Mouse (Mus musculus) thymus, adult 2 months (tissue): ENCODE results near the gene Eri3. TPM values are rescaled to one million over a fixed set of nuclear protein-coding genes. Genes with fewer than 3 reads are reported as not detected.

Source experiments
- DNase-seq: peaks from one replicate; pipeline ENCODE4 v3.0.0; 2021
- H3K27ac ChIP-seq: fragments of 200-500 bp; 2 replicates; pipeline ENCODE4 v1.5.1; 2012; ENCODE audit warnings: low read length, control low read depth; ENCODE audit not compliant: control insufficient read depth, insufficient read depth
- H3K27me3 ChIP-seq: fragments of 200-500 bp; 2 replicates; pipeline ENCODE4 v1.6.1; 2012; ENCODE audit warnings: mild to moderate bottlenecking, low read length, moderate library complexity, mixed read lengths; ENCODE audit not compliant: control insufficient read depth, insufficient read depth
- H3K36me3 ChIP-seq: fragments of 200-500 bp; 2 replicates; pipeline ENCODE4 v1.6.1; 2012; ENCODE audit warnings: mild to moderate bottlenecking, low read length, moderate library complexity; ENCODE audit not compliant: control insufficient read depth, insufficient read depth
- H3K4me1 ChIP-seq: fragments of 200-500 bp; replicated peaks from 2 replicates; pipeline ENCODE4 v1.6.1; 2012; ENCODE audit warnings: low read length; ENCODE audit not compliant: control insufficient read depth, insufficient read depth
- H3K4me3 ChIP-seq: fragments of 200-500 bp; 2 replicates; pipeline ENCODE4 v1.5.1; 2012; ENCODE audit warnings: mild to moderate bottlenecking, low read length, control low read depth, moderate library complexity; ENCODE audit not compliant: control insufficient read depth, insufficient read depth
- CTCF ChIP-seq: fragments of 200-500 bp; IDR thresholded peaks from 2 replicates; pipeline ENCODE4 v1.5.1; 2012; ENCODE audit warnings: mild to moderate bottlenecking, control low read depth, low read length, moderate library complexity, borderline replicate concordance; ENCODE audit not compliant: control insufficient read depth, poor library complexity, insufficient read depth; ENCODE audit errors: extremely low read depth
- POLR2A ChIP-seq: fragments of 200-500 bp; IDR thresholded peaks from 2 replicates; pipeline ENCODE4 v1.6.1; 2012; ENCODE audit warnings: mild to moderate bottlenecking, low read length, control low read depth, moderate library complexity; ENCODE audit not compliant: control insufficient read depth, poor library complexity, insufficient read depth; ENCODE audit errors: extremely low read depth
- WGBS: fragments of 180-500 bp; shearing (Covaris S2); methylation state at CpG from one replicate; pipeline ENCODE4 v1.1.7; 2018; 5-methylcytosine and 5-hydroxymethylcytosine counted together
- polyA plus RNA-seq: library from polyadenylated mRNA; depleted of rRNA; stranded (reverse); fragments of >200 nt; gene quantifications from 2 replicates; pipeline ENCODE4 v1.2.3, GENCODE M21; 2012

Gene Eri3
- polyA plus RNA-seq, 1 experiment, result 89.9 TPM

GRCm38 (mm10) chr4:117605954-117606227 is 55.7 kb downstream of the Eri3 start:
- no peaks in the 10 kb centered on the region for H3K4me1 ChIP-seq
- H3K36me3 ChIP-seq, result no peaks in the 10 kb centered on the region
- no peaks in the 10 kb centered on the region for H3K27me3 ChIP-seq
- no peak overlapping the region for H3K4me3 ChIP-seq
- WGBS, result 96% methylated on average over 1 of the region's 1 CpGs
- TF ChIP-seq POLR2A, result no peak
- no peak for TF ChIP-seq CTCF
- no peak for DNase-seq
- H3K27ac ChIP-seq, result no peak overlapping the region

GRCm38 (mm10) chr4:117606831-117607610 is 56.9 kb downstream of the Eri3 start:
- no peak for DNase-seq
- WGBS, result 90% methylated on average over 5 of the region's 5 CpGs
- H3K27ac ChIP-seq, result no peak overlapping the region
- no peaks in the 10 kb centered on the region for H3K36me3 ChIP-seq
- TF ChIP-seq POLR2A (no peak), CTCF (no peak)
- no peak overlapping the region for H3K4me3 ChIP-seq
- H3K27me3 ChIP-seq, result no peaks in the 10 kb centered on the region
- H3K4me1 ChIP-seq, result no peaks in the 10 kb centered on the region

- WGBS, result 94% methylated on average over 9 of the region's 9 CpGs
These were observed 58.1 kb downstream of the Eri3 start for GRCm38 (mm10) chr4:117608265-117608664.

DNA sequence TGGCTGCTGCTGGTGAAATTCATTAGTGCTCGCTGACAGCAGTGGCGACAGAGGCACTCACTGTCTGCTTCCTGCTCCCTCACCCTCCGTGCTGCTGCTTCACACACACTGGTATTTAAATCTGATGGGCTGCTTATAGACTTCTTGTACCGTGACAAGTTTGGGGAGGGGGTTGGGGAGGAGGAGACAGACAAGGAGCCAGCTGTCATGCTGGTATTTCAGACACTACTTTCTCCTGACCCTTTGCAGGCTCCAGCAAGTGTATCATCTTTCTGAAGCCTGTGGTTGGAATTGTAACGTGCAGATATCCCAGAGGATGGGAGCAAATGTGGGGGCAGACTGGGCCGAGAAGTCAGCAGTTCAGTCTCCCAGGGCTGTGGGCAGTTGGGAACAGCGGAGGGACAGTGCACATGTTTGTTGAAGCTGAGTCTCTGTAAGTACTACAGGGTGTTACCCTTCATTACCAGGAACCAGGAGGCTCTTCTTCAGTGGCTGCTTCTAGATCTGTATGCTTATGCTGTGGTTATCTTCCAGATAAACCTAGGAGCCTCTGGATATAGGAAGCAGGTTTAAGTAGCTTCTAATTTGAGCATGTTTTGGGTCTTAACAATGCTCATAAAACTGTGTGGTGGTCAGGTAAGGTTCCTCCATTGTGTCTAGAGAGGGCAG is 59.3 kb downstream of the Eri3 start:
- Histone ChIP-seq H3K36me3 (no peaks in the 10 kb centered on the region), H3K4me1 (peaks cover 3% of the 10 kb centered on the region; the same call in 1 of the 2 replicates), H3K27me3 (no peaks in the 10 kb centered on the region), H3K4me3 (no peak overlapping the region), H3K27ac (no peak overlapping the region)
- 90% methylated on average over 7 of the region's 7 CpGs for WGBS
- TF ChIP-seq POLR2A (no peak), CTCF (no peak)
- no peak for DNase-seq

More at GRCm38 (mm10) chr4:117608265-117608664, 58.1 kb downstream of the Eri3 start:
- Histone ChIP-seq H3K27ac (no peak overlapping the region), H3K27me3 (no peaks in the 10 kb centered on the region), H3K36me3 (no peaks in the 10 kb centered on the region), H3K4me3 (no peak overlapping the region), H3K4me1 (peaks cover 3% of the 10 kb centered on the region; the same call in 1 of the 2 replicates)
- DNase-seq, result no peak
- TF ChIP-seq POLR2A, result no peak
- TF ChIP-seq CTCF, result no peak

GRCm38 (mm10) chr4:117611385-117611784 is 61.2 kb downstream of the Eri3 start:
- Histone ChIP-seq H3K36me3 (no peaks in the 10 kb centered on the region), H3K4me3 (no peak overlapping the region), H3K4me1 (peaks cover 3% of the 10 kb centered on the region; the same call in 1 of the 2 replicates), H3K27me3 (no peaks in the 10 kb centered on the region), H3K27ac (no peak overlapping the region)
- no peak for TF ChIP-seq CTCF
- no peak for TF ChIP-seq POLR2A
- no peak for DNase-seq
- 87% methylated on average over 4 of the region's 4 CpGs for WGBS

DNA sequence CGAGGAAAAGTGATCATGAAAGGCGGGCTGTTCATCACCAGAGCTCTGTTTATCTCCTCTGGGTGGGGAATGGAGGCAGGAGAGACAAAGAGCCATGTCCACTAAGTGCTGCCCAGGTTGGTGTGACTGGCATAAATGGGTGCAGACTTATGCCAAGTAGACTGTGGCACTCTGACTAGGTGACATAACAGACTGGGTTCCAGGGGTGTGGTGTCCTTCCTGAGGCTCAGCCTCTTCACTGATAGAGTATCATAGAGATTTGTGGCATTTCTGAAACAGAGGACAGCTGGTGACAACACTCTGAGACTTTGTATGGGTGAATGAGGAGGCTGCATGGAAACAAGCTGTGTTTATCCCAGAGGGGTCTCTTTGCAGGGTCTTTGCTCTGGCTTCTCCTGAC is 61.6 kb downstream of the Eri3 start:
- H3K36me3 ChIP-seq, result no peaks in the 10 kb centered on the region
- peaks cover 3% of the 10 kb centered on the region; the same call in 1 of the 2 replicates for H3K4me1 ChIP-seq
- no peak overlapping the region for H3K27ac ChIP-seq
- TF ChIP-seq POLR2A (no peak), CTCF (no peak)
- 83% methylated on average over 2 of the region's 2 CpGs for WGBS
- H3K27me3 ChIP-seq, result no peaks in the 10 kb centered on the region
- H3K4me3 ChIP-seq, result no peak overlapping the region
- no peak for DNase-seq
